Mouse (Mus musculus) heart, embryonic 13.5 days (tissue): ENCODE measurements around the gene Lyrm2. TPM values are rescaled to one million over a fixed set of nuclear protein-coding genes. Genes with fewer than 3 reads are reported as not detected.

Experiments
- ATAC-seq: fragments of 200-750 bp; cut with Nextera tagmentation; 2 replicates; pipeline ENCODE4 v1.8.0; 2017; ENCODE audit warnings: moderate TSS enrichment; ENCODE audit not compliant: insufficient number of reproducible peaks, low FRiP score, low TSS enrichment; ENCODE audit errors: extremely low read depth
- H3K27ac ChIP-seq: fragments of 300-500 bp; sonication (generic); replicated peaks from 2 replicates; pipeline ENCODE4 v1.5.1; 2015; ENCODE audit warnings: moderate library complexity, mild to moderate bottlenecking, inconsistent platforms
- H3K27me3 ChIP-seq: fragments of 300-500 bp; sonication (generic); replicated peaks from 2 replicates; pipeline ENCODE4 v1.6.1; 2015; ENCODE audit warnings: mild to moderate bottlenecking, inconsistent platforms
- H3K36me3 ChIP-seq: fragments of 300-500 bp; sonication (generic); 2 replicates; pipeline ENCODE4 v1.6.1; 2015; ENCODE audit warnings: mild to moderate bottlenecking, inconsistent platforms
- H3K4me1 ChIP-seq: fragments of 300-500 bp; sonication (generic); 2 replicates; pipeline ENCODE4 v1.6.1; 2015; ENCODE audit warnings: inconsistent platforms
- H3K4me2 ChIP-seq: fragments of 300-500 bp; sonication (generic); 2 replicates; pipeline ENCODE4 v1.6.1; 2015; ENCODE audit warnings: inconsistent platforms, mild to moderate bottlenecking, moderate library complexity
- H3K4me3 ChIP-seq: fragments of 300-500 bp; sonication (generic); 2 replicates; pipeline ENCODE4 v1.5.1; 2015; ENCODE audit warnings: moderate library complexity, mild to moderate bottlenecking, inconsistent platforms
- H3K9ac ChIP-seq: fragments of 300-500 bp; sonication (generic); 2 replicates; pipeline ENCODE4 v1.6.1; 2015; ENCODE audit warnings: inconsistent platforms, mild to moderate bottlenecking, moderate library complexity
- H3K9me3 ChIP-seq: fragments of 300-500 bp; sonication (generic); 2 replicates; pipeline ENCODE4 v1.6.1; 2016; ENCODE audit warnings: inconsistent platforms
- WGBS: fragments of 180-500 bp; shearing (Covaris S2); methylation state at CpG from one replicate; pipeline ENCODE4 v1.1.7; 2015; ENCODE audit warnings: mixed read lengths; 5-methylcytosine and 5-hydroxymethylcytosine counted together
- polyA plus RNA-seq: library from polyadenylated mRNA; unstranded; fragments of >200 nt; fragmentation: Nextera tagmentation; extraction: Ambion mirVana; gene quantifications from 2 replicates; pipeline ENCODE4 v1.2.1, GENCODE M21; 2015

The Lyrm2 gene
- polyA plus RNA-seq, 1 experiment from 2014 or later = 131 TPM

- 0 out of 2 replicates have a peak, but pooled peaks cover 6% of the 10 kb centered on the region for H3K36me3 ChIP-seq
- no peaks in the 10 kb centered on the region for H3K4me1 ChIP-seq
- 69% methylated on average over 5 of the region's 5 CpGs for WGBS
- no peak overlapping the region for H3K9ac ChIP-seq
- H3K27me3 ChIP-seq = no peaks in the 10 kb centered on the region
- H3K9me3 ChIP-seq = no peaks in the 10 kb centered on the region
- no peak overlapping the region for H3K27ac ChIP-seq
- no peak for ATAC-seq
- no peak overlapping the region for H3K4me3 ChIP-seq
- no peak overlapping the region for H3K4me2 ChIP-seq
Measured at GRCm38 (mm10) chr4:32817478-32817877, 17.4 kb downstream of the Lyrm2 start.

- no peak overlapping the region for H3K4me3 ChIP-seq
- H3K9me3 ChIP-seq = no peaks in the 10 kb centered on the region
- no peak overlapping the region for H3K9ac ChIP-seq
- no peaks in the 10 kb centered on the region for H3K4me1 ChIP-seq
- no peak for ATAC-seq
- 0 out of 2 replicates have a peak, but pooled peaks cover 6% of the 10 kb centered on the region for H3K36me3 ChIP-seq
- H3K27ac ChIP-seq = no peak overlapping the region
- no peaks in the 10 kb centered on the region for H3K27me3 ChIP-seq
- H3K4me2 ChIP-seq = no peak overlapping the region
- 92% methylated on average over 3 of the region's 3 CpGs for WGBS
Measured at GRCm38 (mm10) chr4:32820676-32821075, 20.6 kb downstream of the Lyrm2 start.

- H3K27me3 ChIP-seq = no peaks in the 10 kb centered on the region
- H3K36me3 ChIP-seq = 0 out of 2 replicates have a peak, but pooled peaks cover 6% of the 10 kb centered on the region
- ATAC-seq = no peak
- no peak overlapping the region for H3K27ac ChIP-seq
- no peak overlapping the region for H3K9ac ChIP-seq
- WGBS = 62% methylated on average over 8 of the region's 8 CpGs
- no peaks in the 10 kb centered on the region for H3K9me3 ChIP-seq
- H3K4me2 ChIP-seq = no peak overlapping the region
- no peak overlapping the region for H3K4me3 ChIP-seq
- peaks cover 21% of the 10 kb centered on the region for H3K4me1 ChIP-seq
Measured at GRCm38 (mm10) chr4:32824254-32824653, 24.2 kb downstream of the Lyrm2 start.

- Histone ChIP-seq H3K9me3 (no peaks in the 10 kb centered on the region), H3K27me3 (no peaks in the 10 kb centered on the region), H3K27ac (no peak overlapping the region), H3K9ac (no peak overlapping the region), H3K4me3 (no peak overlapping the region), H3K4me2 (no peak overlapping the region), H3K36me3 (no peaks in the 10 kb centered on the region), H3K4me1 (peaks cover 26% of the 10 kb centered on the region)
- no peak for ATAC-seq
- 53% methylated on average over 7 of the region's 7 CpGs for WGBS
Measured at GRCm38 (mm10) chr4:32826925-32827324, 26.9 kb downstream of the Lyrm2 start.

- Histone ChIP-seq H3K9me3 (no peaks in the 10 kb centered on the region), H3K27ac (no peak overlapping the region), H3K36me3 (no peaks in the 10 kb centered on the region), H3K4me2 (no peak overlapping the region), H3K4me1 (peaks cover 27% of the 10 kb centered on the region), H3K27me3 (no peaks in the 10 kb centered on the region), H3K4me3 (no peak overlapping the region), H3K9ac (no peak overlapping the region)
- WGBS = 63% methylated on average over 10 of the region's 10 CpGs
- ATAC-seq = no peak
Measured at GRCm38 (mm10) chr4:32828385-32829077, 28.5 kb downstream of the Lyrm2 start.

GRCm38 (mm10) chr4:32829316-32829715, 29.3 kb downstream of the Lyrm2 start:
- H3K9me3 ChIP-seq = no peaks in the 10 kb centered on the region
- no peak for ATAC-seq
- H3K27me3 ChIP-seq = no peaks in the 10 kb centered on the region
- peaks cover 32% of the 10 kb centered on the region for H3K4me1 ChIP-seq
- H3K27ac ChIP-seq = no peak overlapping the region
- H3K36me3 ChIP-seq = no peaks in the 10 kb centered on the region
- no peak overlapping the region for H3K9ac ChIP-seq
- H3K4me3 ChIP-seq = no peak overlapping the region
- no peak overlapping the region for H3K4me2 ChIP-seq
- WGBS = 33% methylated on average over 10 of the region's 10 CpGs

- Histone ChIP-seq H3K27ac (no peak overlapping the region), H3K4me1 (peaks cover 19% of the 10 kb centered on the region), H3K4me2 (peak overlapping the region; percentile 66), H3K27me3 (no peaks in the 10 kb centered on the region), H3K36me3 (no peaks in the 10 kb centered on the region), H3K4me3 (peak overlapping the region; percentile 42), H3K9me3 (no peaks in the 10 kb centered on the region), H3K9ac (peak overlapping the region; percentile 63)
- 42% methylated on average over 17 of the region's 17 CpGs for WGBS
- no peak for ATAC-seq
Measured at GRCm38 (mm10) chr4:32833494-32834282, 33.6 kb downstream of the Lyrm2 start.

- Histone ChIP-seq H3K4me3 (no peak overlapping the region), H3K9me3 (no peaks in the 10 kb centered on the region), H3K4me1 (peaks cover 11% of the 10 kb centered on the region; the same call in 1 of the 2 replicates), H3K4me2 (peak overlapping the region; percentile 66), H3K27ac (no peak overlapping the region), H3K27me3 (no peaks in the 10 kb centered on the region), H3K36me3 (no peaks in the 10 kb centered on the region), H3K9ac (peak overlapping the region; percentile 37; the same call in 1 of the 2 replicates)
- 60% methylated on average over 3 of the region's 3 CpGs for WGBS
- no peak for ATAC-seq
Measured at GRCm38 (mm10) chr4:32834541-32834940, 34.5 kb downstream of the Lyrm2 start.

- Histone ChIP-seq H3K36me3 (no peaks in the 10 kb centered on the region), H3K4me1 (peaks cover 9% of the 10 kb centered on the region; the same call in 1 of the 2 replicates), H3K4me3 (no peak overlapping the region), H3K27me3 (no peaks in the 10 kb centered on the region), H3K4me2 (no peak overlapping the region), H3K9me3 (no peaks in the 10 kb centered on the region), H3K27ac (no peak overlapping the region), H3K9ac (no peak overlapping the region)
- ATAC-seq = no peak
- 86% methylated on average over 9 of the region's 9 CpGs for WGBS
Measured at GRCm38 (mm10) chr4:32836071-32836470, 36.0 kb downstream of the Lyrm2 start.

- Histone ChIP-seq H3K9ac (no peak overlapping the region), H3K36me3 (no peaks in the 10 kb centered on the region), H3K4me1 (peaks cover 9% of the 10 kb centered on the region; the same call in 1 of the 2 replicates), H3K4me2 (no peak overlapping the region), H3K27me3 (no peaks in the 10 kb centered on the region), H3K4me3 (no peak overlapping the region), H3K9me3 (no peaks in the 10 kb centered on the region), H3K27ac (no peak overlapping the region)
- no peak for ATAC-seq
- 79% methylated on average over 3 of the region's 3 CpGs for WGBS
Measured at GRCm38 (mm10) chr4:32838401-32838800, 38.3 kb downstream of the Lyrm2 start.
